Mouse (Mus musculus) left cerebral cortex, adult 11 months (tissue): Measurements from ENCODE around the gene Tmem165.

ENCODE experiments used
- DNase-seq: peaks from one replicate; pipeline ENCODE4 v3.0.0; 2022; ENCODE audit warnings: low spot score

The Tmem165 gene

DNA sequence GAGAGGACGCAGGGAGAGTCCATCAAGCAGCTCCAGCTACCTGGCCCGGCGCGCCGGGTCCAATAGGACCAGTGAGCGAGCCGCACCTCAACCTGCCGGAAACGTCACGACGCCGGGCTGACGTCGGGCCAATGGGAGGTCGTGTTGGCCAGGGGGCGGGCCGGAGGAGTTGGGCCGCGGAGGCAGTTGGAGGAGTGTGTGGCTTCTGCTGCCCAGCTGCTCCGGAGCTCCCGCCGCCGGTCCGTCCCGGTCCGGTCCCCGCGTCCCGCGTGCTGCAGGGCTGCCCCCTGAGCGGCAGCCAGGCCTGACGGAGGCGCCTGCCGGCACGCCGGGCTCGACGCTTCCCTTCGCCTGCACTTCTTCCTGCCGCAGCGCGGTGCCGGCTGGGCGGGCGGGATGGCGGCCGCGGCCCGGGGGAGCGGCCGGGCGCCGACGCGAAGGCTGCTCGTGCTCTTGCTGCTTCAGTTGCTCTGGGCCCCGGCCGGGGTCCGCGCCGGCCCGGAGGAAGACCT is at the start of gene Tmem165:
Gene Tmem165, plus strand, starts transcription at position 131 of the 512 bp plus-strand sequence.
- peak; percentile 87 for DNase-seq

DNA sequence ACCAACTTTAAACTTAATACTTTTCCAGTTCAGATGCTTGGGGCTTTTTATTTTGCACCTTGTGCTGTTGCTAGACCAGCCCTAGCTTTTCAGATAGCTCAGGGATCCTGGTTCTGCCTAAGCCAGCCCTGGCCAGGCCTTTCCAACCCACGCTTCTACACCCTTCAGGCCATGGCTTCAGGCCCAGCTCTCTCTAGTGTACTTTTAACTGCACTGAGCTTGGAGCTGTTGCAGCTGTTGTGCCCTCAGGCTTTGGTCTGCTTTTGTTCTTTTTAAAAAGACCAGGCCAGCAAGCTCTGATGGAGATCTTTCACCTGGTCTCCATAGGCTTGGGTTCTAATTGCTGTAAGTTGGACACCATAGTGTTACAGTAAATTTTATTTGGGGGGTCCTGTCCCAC is 48.0 kb upstream of the Tmem165 start:
- DNase-seq, result no peak

DNA sequence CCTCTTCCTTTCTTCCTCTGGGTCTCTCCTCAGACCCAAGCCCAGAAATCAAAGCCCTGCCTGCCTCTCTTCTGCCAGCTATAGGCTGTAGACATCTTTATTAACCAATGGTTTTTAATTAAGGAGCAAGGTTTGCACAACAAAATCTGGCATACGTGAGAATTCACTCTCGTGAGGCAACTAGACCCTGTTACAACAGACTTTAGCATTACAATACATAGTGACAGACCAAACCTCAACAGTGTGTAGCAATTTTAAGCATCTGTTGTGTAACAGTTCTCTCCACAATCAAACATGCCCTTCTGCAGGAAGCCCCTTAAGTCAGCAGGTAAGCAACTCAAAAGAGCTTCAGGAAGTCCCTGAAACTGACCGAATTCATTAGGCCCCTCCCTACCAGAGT is 47.4 kb upstream of the Tmem165 start:
- DNase-seq, result no peak

DNA sequence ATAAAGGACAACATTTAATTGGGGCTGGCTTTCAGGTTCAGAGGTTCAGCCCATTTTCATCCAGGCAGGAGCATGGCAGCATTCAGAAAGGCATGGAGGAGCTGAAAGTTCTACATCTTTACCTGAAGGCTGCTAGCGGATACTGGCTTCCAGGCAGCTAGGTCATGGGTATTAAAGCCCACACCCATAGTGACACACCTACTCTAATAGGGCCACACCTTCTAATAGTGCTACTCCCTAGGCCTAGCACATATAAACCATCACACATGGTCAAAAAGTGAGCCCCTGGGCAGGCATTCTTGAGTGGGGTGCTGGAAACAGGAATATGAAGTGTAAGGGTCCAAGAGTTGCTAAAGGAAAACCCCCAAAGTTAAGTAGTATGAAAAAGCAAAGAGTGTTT is 46.1 kb upstream of the Tmem165 start:
- no peak for DNase-seq

DNA sequence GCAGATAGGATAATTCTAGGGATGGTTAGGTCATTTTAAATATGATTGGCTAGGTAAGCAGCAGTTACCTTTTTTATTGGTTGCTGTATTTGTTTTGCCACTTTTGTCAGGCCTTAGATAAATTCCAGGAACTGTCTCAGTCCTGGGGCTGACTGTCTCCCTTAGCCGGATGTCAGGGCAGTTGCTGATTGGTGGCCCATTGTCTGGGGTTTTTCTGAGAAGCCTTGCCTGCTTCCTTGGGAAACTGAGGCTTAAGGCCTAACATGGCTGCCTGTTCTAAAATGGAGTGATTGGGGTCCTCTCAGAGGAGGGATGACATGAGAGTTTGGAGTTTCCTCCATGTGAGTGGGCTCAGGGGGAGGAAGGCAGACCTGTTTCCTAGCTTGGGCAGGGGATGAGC is 45.6 kb upstream of the Tmem165 start:
- no peak for DNase-seq

DNA sequence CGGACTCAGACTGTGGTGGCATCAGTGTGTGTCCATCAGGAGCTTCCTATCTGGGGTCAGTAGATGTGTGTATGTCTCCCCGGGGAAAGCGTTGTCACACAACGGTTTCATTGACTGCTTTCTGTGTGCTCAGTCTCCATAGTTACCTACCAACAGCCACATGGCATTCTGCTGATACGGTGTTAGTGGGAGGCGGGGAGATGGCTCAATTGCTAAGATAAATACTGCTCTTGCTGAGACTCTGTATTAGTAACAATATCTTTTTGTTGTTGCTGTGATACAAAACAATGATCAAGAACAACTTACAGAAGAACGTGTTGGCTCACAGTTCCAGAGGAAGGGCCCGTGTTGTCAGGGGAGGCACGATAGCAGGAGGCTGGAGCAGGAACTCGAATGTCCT is 45.2 kb upstream of the Tmem165 start:
- no peak for DNase-seq

DNA sequence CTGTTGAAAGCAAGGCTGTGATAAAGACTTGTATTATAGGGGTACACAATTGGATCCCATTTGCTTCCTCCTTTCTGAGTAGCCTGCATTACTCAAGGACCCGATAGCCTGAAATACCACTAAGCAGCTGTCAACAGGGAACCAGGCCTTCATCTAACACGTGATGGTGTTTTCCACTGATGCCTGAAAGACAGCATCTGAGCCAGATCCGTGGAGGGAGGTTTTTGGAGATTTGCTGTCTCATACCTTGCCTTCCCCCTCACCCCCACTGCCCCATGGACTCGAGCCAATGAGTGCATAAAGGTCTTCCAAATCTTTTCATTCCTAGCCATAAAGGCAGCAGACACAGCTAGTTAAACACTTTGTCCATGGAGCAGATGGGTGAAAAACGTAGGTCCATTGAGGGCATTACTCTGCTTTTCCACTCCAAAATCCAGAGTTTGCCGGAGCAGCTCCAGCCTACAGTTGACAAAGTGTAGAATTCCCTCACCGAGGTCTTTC is 44.5 kb upstream of the Tmem165 start:
- no peak for DNase-seq

DNA sequence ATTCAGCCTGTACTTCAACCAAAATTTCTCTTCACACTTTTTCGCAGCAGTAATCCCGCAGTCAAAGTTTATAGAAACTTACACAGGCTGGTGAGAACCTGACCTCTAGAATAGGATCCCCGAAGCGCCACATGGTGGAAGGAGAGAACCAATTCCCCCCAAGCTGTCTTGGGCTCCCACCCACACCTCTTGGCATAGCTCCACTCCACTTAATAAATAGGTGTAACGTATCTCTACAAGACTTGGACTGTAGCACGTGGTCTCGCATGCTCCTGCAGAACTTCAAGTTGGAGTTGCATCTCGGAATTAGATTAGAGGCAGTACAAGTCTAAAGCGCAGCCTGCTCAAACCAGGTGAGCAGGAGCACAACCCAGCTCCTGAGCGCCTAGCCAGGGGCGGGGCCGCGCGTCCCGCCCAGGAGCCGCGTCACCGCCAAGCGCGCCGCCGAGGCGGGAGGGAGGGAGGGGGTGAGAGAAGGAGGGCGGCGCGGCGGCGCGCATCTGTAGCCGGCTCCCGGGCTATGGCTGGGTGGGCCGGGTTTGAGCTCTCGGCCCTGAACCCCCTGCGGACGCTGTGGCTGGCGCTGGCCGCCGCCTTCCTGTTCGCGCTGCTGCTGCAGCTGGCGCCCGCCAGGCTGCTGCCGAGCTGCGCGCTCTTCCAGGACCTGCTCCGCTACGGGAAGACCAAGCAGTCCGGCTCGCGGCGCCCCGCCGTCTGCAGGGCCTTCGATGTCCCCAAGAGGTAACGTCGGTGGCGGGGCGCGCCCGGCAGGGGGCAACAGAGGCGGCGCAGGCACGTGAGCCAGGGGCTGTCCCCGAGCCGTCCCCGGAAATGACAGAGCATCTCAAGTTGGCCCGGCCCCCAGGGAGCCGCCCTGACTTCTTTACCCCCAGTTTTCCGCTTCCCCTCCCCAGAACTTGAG is 43.6 kb upstream of the Tmem165 start, which contains the start of gene Srd5a3:
Gene Srd5a3, plus strand, starts transcription at position 464 of the 922 bp plus-strand sequence.
- DNase-seq, result peak; percentile 88

DNA sequence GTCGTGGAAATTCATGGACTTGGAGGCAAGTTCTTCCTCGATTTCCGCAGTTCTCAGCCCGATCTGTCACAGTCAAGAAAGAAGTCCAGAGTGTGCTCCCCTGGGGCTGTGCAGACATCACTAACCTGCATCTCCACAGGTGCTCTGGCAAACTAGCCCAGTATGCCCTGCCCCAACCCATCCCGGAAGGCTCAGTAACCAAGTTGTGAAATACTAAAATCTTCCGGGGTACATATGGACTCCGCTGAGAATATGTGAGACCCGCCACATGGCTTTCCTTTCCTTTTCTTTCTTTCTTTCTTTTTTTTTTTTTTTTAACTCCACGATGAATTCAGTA is 43.0 kb upstream of the Tmem165 start:
- no peak for DNase-seq

DNA sequence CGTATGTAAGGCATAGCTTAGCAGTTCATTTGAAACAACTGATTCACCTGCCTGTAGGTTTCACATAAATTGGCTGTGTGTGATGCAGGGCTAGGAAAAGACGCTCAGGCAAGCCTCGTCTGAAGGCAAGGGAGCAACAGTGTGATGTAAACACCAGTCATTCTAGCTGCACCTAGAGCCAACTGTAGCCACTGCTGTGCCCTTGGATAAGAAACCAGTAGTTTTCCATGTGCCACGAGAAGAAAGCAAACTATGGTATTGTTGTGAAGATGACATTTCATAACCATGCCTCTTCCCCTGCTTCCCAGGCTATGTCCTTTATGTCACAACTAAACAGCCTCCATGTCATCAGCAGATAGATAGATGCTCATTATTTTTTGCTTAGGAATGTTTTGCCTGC is 40.3 kb upstream of the Tmem165 start:
- DNase-seq, result no peak

DNA sequence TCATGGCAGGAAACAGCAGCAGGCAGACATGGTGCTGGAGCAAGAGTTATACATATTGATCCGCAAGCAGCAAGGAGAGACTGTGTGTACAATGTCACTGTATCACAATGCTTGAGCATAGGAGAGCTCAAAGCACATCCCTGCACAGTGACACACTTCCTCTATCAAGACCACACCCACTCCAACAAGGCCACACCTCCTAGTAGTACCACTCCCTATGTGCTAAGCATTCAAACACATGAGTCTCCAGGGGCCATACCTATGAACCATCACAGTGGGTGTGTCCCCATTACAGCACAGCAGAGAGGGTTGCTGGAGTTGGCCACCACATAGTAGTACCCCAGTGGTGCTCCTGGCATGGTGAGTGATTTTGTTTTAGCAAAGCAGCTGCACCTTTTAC is 37.3 kb upstream of the Tmem165 start:
- no peak for DNase-seq

DNA sequence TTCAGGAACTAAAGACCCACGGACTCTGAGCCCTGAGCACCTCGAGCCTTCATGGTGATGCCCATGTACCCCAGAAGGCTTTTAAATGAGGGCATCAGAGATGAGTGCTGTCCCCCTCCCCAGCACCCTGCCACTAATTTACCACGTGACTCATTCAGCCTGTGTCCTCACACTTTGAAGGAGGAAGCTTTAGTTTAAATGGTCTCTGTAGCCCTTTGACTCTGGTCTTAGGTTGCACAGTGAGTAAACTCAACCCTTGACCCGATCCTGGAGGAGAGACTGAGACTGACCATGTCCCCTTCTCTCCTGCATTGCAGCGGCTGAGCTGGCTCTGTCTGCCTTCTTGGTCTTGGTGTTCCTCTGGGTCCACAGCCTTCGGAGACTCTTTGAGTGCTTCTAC is 34.2 kb upstream of the Tmem165 start:
- no peak for DNase-seq

DNA sequence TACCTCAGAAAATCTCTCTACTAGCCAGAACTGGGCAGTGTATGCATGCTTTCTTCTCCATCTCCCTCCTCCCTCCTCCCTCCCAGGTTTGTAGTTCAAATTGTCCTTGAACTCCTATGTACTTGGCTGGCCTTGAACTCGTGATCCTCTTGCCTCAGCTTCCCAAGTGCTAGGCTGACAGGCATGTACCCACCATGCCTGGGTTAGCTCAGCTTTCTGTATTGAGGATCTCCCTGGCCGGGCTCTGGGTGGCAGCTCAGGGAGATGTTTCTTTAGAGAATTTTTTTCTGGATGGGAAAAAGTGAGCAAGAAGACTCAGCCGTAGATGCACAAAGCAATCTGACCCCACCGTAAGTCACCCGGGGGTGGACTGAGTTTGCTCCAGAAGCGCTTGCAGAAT is 30.7 kb upstream of the Tmem165 start:
- no peak for DNase-seq

DNA sequence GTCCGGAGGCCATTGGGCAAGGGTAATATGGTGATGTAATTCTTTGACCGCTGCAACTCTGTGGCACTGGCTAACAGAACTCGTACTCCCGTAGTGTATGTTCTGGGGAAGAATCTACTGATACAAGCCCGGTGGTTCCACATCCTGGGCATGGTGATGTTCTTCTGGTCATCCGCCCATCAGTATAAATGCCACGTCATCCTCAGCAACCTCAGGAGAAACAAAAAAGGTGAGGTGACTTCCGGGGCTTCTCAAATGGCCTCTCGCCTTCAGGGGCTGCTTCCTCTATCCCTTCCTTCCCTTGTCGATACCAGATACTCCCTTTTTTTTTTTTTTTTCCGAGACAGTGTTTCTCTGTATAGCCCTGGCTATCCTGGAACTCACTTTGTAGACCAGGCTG is 30.2 kb upstream of the Tmem165 start:
- no peak for DNase-seq

DNA sequence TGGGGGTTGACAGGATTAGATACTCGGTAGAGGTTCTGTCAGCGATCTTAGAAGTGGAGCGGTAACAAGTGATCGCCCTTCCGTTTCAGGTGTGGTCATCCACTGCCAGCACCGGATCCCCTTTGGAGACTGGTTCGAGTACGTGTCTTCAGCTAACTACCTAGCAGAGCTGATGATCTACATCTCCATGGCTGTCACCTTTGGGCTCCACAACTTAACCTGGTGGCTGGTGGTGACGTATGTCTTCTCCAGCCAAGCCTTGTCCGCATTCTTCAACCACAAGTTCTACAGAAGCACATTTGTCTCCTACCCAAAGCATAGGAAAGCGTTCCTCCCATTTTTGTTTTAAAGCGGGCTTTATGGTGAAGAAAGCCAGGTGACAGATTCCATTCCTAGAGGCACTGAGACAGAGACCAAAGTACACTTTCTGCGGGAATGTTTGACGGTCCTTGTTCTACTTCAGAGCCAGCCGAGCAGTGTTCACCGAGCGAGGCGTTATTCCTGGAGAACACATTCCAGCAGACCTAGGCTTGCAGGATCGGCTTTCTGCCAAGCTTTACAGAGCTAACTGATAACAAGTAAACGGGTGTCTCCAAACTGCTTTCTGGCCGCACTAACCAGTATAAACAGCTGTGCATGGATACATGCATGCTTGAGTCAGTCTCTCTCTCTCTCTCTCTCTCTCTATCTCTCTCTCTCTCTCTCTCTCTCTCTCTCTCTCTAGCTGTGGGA is 29.1 kb upstream of the Tmem165 start:
- DNase-seq, result no peak

DNA sequence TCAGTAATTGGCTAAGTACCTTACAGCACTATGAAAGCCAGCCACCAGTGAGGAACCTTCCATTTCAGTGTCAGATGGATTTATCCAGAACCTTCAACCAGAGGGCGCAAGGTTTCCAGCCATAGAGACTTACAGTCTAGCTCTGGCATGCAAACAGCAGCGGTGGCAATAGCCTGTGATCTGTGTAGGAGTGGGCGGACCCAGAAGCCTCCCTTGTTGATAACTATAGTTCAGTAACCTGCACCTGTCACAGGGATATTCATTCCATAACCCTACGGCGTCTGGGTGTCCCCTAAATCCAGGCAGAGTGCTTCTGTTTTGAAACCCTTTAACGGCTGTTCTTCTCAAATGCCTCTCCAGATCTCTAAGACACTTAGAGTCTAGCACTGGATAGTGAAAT is 24.1 kb upstream of the Tmem165 start:
- no peak for DNase-seq

DNA sequence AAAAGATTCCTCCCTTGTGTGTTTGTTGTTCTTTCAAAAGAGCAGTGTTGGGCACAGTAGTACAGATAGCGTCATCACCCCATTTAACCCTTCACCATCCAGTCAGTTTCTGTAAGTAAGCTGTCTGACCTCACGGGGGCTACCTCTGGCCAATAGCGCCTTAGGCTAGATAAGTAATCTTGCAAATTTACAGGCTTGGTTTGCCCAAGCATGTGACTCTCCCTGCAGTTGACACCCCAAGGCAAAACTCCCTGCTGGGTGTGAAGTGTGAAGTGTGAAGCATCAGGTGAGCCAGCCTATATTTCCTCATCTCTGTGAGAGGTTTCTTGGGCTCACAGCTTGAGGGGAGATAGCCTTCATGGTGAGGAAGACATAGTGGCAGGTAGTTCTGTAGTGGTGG is 23.6 kb upstream of the Tmem165 start:
- DNase-seq, result no peak

DNA sequence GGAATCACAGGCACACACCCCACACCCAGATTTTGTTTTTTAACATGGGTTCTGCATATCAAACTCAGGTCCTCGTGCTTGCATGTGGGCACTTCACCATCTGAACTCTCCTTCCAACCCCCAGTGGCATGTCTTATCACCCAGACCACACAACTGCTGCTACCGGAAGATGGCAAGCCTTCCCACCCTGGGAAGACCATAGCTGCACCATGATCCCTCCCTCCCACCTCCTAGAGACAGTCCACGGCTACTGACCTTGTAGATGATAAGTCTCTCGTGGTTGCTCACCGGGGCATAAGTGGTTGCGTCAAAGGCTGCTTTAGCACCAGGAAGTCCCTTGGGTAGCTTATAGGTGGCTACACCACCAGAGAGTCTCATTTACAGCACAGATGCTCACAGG is 22.2 kb upstream of the Tmem165 start:
- DNase-seq, result no peak

DNA sequence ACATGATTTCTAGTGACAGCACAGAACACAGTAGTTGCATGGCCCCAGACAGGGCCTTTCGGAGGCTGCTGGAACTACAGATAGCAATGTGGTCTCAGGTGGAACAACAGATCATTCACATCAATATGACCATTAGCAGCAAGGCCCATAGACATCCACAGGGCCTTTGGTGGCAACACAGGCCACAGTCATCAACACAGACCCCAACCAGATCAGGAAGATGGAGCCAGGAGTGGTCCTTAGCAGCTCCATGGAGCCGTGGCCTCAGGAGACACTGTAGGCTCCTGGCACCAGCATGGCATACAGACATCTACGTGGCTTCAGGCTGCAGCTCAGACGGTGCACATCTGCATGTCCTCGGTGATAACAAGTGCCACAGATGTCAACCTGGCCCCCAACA is 20.8 kb upstream of the Tmem165 start:
- DNase-seq, result no peak

DNA sequence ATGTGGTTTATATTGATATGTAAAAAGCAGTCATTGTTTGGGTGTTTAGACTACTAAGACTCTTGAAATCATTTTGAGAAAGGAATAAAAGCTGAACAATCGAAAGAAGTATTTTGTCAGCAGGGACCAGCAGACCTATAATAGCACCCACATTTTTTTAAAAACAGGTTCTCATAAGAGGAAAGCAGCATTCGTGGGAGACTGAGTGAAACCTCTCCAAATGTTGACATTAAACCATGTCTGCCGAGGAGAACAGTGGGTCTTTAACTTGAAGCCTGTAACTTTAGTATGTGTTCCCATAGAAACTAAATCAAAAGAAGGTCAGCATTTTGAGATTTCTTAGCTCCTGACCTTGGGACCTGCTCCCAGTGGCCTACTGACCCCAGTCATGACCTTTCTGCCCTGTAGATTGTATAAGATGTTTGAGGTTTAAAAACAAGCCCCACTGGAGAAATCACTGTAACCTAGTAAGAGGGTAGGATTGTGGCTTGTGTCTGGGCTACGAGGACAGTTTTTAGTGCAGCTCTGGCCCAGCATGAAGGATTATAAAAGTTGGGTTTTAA is 19.8 kb upstream of the Tmem165 start:
- DNase-seq, result no peak

DNA sequence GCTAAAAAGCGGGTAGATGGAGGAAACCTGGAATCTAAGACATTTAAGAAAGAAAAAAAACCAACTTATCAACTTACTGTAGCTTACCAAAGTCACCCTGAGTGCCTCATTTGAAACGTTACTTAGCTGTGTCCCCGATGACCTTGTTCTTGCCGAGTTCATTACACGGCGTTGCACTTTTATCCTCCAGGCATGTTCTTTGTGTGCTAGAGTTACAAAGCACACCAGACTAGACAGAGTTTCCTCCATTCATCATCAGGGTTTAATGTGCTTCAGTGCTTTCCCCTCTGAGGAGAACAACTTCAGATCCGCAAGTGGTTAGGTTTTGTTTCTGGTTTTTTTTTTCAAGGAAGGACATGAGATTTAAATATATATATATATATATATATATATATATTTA is 18.9 kb upstream of the Tmem165 start:
- DNase-seq, result no peak

DNA sequence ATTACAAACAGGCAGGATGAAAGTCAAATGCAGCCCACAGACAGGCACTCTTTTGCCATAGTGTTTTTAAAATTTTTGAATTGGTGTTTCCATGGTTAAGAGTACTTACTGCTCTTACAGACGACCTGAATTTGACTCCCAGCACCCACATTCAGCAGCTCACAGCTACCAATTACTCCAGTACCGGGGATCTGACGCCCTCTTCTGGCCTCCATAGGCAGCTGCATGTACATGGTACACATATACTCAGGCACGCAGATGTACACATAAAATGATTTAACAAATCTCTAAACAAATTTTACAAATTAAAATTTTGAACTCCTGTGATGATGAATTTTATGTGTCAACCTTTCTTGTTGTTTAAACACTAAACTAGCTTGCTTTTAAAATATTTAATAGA is 13.2 kb upstream of the Tmem165 start:
- no peak for DNase-seq

DNA sequence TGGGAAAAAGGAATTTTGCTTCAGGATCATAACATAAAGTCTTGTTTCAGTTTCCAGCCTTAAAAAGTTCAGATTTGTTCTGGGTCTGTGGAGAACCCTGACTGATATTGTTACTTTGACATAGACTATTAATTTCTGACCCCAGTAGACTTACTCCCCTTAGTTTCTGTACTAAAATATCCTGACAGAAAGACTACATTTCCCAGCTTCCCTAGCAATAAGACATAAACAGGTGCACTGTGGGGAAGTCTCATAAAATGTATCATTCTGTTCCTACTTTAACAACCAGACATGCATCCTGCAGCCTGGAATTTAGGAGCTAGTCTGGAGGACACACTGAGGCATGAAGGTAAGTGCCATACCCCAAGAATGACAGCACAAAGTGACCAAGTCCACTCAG is 12.6 kb upstream of the Tmem165 start:
- DNase-seq, result no peak
